Mouse (Mus musculus) layer of hippocampus, postnatal 36 days (tissue): ENCODE data around the gene Hcls1. TPM values are rescaled to one million over a fixed set of nuclear protein-coding genes. Genes with fewer than 3 reads are reported as not detected.
A peak's percentile ranks its signal among the peaks of the same experiment; 100 is the strongest.

ENCODE experiments used
- DNase-seq, 2 experiments: peaks; one replicate each; pipeline ENCODE4 v3.0.0; 2022
- total RNA-seq, 2 experiments: library from RNA; stranded (reverse); gene quantifications; 2 replicates each; pipeline ENCODE4 v1.2.3; 2021

Hcls1 gene
- total RNA-seq, 2 experiments from 2014 or later: 3.2 to 4.5 TPM

- DNase-seq: no peak
Observed at GRCm38 (mm10) chr16:36930231-36931136, 4.3 kb upstream of the Hcls1 start.

- no peak for DNase-seq
Observed at GRCm38 (mm10) chr16:36931381-36931780, 3.4 kb upstream of the Hcls1 start.

DNA sequence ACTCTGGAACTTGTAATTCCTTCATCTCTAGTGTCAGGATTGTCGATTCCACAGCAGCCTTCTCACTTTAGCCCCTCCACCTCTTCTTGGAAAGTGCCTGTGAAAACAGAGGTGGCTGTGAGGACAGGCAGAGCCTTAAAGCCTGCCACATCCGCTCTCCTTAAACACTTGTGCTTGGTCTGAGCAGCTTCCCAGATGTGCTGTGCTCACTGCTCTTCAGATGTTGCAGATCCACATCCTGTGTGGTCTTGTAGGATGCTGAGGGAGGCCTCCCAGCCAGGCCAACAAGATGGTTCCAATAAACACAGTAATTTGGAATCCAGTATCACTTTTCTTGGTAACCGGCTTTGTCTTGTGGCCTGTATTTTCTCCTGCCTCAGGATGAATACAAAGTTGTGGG lies 2.8 kb upstream of the Hcls1 start:
- DNase-seq: no peak

- DNase-seq: no peak
Observed at GRCm38 (mm10) chr16:36932546-36932945, 2.2 kb upstream of the Hcls1 start.

DNA sequence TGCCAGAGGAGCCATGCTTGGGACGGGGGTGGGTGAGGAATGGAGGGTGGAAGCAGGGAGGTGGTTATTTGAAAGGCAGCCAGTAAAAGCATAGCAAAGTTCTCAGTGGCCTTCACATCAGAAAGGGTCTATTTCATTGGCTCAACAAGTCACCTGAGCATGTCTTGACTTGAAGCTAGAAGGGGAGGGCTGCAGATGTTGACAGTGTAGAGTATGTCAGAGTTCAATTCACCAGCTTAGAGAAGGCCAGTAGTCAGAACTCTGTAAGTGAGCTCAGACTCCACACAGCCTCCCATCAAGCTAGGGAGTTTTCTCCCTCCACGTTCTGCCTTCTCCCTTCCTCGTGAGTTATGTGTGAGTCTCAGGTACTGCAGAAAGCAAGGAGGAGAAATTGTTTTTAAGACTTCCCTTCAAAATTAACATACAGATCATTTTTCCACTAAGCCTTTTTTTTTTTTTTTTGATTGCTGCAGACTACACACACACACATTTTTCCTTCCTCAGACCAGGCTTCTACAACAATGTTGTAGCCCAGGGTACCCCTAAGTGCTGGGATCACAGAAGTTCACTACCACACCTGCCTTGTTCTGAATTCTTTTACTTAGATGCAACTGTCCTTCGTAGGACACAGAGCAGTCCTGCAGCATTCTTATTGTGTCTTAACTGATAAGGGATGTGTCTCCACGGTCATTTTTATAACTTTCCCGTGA lies 497 bp upstream of the Hcls1 start:
- no peak for DNase-seq

GRCm38 (mm10) chr16:36935814-36936213 lies 1.0 kb downstream of the Hcls1 start:
- no peak for DNase-seq

GRCm38 (mm10) chr16:36941137-36941727 lies 6.4 kb downstream of the Hcls1 start:
- no peak for DNase-seq

- DNase-seq: no peak
Observed at GRCm38 (mm10) chr16:36941895-36942294, 7.1 kb downstream of the Hcls1 start.

DNA sequence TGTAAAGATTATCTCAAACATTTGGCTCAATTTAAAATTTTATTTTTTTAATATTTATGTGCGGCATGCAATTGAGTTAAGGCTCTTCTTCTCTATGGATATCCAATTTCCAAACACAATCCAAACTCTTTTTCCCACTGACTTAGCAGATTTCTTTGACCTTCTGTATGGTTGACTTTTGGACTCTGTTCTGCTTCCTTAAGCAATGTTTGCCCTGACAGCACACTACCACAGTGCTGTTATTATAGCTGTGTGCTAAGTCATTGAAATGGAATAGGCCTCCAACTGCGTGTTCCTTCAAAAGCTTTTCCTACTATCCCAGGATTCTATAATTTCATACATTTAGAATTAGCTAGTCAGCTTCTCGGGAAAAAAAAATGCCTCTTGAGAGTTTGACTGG lies 8.8 kb downstream of the Hcls1 start:
- DNase-seq: no peak

GRCm38 (mm10) chr16:36944895-36945424 lies 10.2 kb downstream of the Hcls1 start:
- DNase-seq: peak; percentile 19 to 24

DNA sequence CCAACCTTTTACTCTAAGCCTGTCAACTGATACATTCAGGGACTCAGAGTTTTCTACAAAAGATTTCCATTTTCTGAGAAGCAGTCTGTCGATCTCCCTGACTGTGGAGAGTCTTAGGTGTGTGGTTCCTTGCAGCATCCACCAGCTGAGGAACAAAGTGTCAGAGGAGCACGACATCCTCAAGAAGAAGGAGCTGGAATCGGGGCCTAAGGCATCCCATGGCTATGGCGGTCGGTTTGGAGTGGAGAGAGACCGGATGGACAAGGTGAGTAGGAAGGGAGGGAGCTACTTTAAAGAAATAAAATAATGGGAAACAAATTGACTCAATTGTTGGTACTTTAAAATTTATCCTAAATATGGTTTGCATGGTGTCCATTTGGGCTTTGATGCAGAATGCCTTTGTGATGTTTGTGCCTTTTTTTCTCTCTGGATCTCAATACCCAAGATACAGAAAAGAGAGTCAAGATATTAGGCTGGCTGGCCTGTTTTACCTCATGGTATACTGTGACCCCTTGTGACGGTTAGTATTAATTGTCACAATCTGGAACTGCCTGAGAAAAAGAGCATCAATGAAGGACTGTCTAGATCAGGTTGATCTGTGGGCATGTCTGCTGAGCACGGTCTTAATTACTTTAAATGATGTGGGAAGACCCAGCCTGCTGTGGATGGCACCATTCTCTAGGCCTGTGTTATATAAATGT lies 11.8 kb downstream of the Hcls1 start:
- DNase-seq: no peak

DNA sequence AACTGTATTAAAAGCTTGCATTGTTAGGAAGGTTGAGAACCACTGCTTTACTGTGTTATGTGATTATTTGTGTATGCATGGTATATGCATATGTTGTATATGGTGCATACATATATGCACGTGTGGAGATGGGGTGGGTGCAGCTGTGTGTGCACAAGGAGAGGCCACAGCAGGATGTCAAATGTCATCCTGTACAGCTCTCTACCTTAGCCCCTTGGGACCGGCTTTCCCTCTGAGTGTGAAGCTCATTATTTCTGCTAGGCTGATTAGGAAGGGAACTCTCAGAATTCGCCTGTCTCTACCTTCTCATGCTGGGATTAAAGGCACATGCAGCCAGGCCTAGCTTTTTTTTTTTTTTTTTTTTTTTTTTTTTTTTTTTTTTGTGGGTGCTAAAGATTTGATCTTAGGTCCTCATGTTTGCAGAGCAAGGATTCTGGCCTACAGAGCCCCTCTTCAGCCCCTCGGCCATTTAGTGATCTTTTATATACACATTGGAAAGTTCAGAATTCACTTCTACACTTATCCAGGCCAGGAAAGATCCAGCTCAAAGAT lies 12.9 kb downstream of the Hcls1 start:
- DNase-seq: no peak

GRCm38 (mm10) chr16:36949614-36950336 lies 15.0 kb downstream of the Hcls1 start:
- DNase-seq: no peak

- no peak for DNase-seq
Observed at GRCm38 (mm10) chr16:36951029-36951428, 16.2 kb downstream of the Hcls1 start.

- no peak for DNase-seq
Observed at GRCm38 (mm10) chr16:36955106-36955505, 20.3 kb downstream of the Hcls1 start.

DNA sequence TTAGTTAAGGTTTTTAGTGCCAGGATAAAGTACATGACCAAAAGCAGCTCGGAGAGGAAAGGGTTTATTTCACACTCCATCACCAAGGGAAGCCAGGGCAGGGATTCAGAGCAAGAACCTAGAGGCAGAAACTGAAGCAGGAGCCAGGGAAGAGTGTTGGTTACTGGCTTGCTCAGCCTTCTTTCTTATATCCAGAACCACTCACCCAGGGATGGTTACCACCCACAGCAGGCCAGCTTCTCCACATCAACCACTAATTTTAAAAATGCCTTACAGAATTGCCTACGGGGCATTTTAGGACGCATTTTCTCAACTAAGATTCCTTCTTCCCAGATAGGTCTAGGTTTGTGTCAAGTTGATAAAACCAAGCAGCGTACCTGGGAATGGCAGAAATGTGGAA lies 28.6 kb downstream of the Hcls1 start:
- no peak for DNase-seq

DNA sequence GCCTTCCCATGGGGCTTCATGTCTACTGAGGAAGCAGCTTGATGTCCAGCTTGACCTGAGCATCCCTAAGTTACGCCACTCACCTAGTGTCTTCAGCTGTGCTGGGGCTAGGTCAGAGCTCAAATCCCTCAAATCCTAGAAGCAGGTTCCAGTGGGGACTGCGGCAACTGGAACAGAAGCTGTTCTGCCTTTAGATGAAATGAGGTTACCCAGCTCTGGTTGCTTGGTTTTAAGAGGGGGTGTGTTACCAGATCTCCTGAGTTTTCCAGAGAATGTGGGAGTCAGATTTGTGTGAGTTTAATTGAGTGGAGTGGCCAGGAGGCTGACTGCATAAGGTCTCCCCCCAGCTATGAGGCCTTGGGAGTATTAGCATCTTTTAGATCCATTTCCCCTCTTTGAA lies 44.3 kb downstream of the Hcls1 start:
- DNase-seq: no peak

GRCm38 (mm10) chr16:36983796-36984195 lies 49.0 kb downstream of the Hcls1 start:
- DNase-seq: no peak

- DNase-seq: no peak
Observed at GRCm38 (mm10) chr16:36985636-36986042, 50.9 kb downstream of the Hcls1 start.

- DNase-seq: no peak
Observed at GRCm38 (mm10) chr16:36987399-36987798, 52.6 kb downstream of the Hcls1 start.

DNA sequence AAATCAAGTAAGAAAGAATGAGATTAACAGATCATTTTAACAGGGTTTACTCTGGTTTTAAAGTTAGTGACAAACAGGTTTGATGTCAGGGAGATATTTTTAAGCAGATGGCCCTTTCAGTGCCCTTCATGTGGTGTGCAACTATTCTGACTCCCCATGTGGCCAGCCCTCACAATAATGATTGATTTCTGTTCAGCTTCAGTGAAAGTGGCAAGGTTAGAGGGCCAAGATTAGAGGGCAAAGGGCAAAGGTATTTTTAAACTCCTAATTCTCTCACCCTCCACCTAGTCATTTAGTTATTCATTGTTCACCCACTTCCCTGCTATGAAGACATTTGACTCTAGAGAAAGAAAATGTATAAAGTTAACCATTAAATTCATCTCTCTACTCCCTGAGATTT lies 53.3 kb downstream of the Hcls1 start:
- no peak for DNase-seq
